Mouse (Mus musculus) lung, adult 18-20 months (tissue): ENCODE measurements at regions not wholly inside any gene's neighbourhood (a gene's known extent, or its start where the extent isn't known, plus 50 kb on each side); places are given as distances from the start of the nearest gene placed in this dataset.
A peak's percentile ranks its signal among the peaks of the same experiment; 100 is the strongest.

Experiments used
- DNase-seq, 2 experiments: peaks; one replicate each; pipeline ENCODE4 v3.0.0; 2022; ENCODE audit warnings: mixed read lengths in 2 of 2

DNA sequence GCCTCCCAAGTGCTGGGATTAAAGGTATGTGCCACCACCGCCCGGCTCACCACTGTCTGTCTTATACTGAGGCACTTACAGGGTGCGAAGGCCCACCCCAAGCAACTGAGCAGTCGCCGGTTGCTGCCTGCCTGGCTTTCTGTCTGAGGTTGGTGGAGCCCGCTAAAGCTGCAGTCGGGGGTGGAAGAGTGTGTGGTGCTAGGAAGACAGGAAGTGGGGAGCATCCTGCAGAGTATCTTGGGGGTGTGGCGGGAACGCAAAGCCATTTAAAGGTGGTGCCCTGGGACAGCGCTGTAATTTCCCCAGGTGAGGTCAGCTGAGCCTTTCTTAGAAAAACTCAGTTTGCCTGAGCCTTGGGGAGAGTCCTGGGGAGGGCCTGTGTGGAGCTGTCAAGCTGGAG is 89.3 kb downstream of the Gadd45g start:
- DNase-seq, result no peak

DNA sequence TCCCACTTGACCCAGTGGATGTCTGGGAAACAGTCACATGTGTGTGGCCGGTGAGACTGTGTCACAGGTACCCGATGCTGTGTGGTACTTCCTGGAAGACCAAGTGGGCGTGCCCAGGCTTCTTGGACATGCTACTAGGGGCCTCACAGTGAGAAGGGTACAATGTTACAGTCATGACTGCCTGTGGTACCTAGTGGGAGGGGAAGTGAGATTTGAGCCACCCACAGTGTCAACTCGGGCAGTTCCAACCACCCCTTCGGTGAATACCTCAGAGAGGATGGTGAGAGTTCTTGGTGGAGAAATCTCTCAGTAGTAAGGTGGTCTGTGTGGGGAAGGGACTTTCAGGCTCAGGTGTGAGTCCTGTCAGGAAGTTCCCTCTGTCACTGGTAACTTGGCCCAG is 90.0 kb downstream of the Gadd45g start:
- DNase-seq, result no peak

DNA sequence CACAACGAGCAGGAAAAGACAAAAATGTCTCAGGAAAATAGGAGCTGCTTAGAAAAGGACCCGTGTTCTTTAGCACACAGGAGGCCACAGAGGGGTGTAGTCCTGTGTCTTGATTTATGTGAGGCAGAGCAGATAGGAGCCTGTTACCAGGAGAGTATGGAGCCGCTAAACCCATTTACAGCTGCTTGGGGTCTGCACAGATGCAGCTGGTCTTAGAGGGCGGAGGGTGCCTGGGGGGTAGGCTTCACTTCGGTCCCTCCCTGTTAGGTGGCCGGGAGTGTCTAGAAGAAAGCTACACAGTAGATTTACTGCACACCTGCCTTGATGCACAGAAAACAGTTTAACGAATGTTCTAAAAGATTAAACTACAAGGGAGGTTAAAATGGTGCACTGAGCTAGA is 91.4 kb downstream of the Gadd45g start:
- DNase-seq, result no peak

DNA sequence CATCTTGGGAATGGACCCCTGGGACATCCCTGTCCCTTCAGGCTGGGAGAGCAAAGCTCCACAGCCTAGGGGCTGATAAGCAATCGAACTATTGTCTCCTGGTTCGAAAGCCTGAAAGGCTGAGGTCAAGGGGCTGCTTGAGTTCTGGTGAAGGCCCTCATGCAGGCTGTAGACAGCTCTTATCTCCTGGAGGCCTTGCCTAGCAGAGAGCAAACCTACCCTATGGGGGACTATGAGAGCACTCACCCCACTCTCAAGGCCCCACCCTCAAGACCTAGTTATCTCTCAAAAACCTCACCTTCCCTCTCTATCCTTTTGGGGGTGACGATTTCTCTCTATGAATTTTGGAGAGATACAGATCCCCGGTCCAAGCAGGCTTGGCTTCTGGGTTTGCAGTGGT is 92.8 kb downstream of the Gadd45g start:
- DNase-seq, result no peak

DNA sequence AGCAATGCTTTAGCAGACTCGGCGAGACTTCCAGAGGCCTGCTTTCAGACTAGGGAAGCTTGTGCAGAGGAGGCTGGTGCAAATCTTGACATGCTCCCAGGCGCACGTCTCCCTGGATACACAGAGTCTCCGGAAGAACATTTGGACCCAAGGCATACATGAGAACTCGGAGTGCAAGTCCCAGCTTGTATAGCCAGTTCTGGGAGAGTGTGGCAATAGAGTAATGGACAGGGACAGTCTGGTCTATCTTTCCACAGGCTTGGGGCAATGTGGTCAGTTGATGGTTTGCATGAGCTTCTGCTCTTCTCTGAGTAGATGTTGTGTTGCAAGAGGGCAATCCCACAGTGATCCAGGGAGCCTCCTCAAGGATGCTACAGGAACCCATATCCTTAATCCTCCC is 93.2 kb downstream of the Gadd45g start:
- no peak for DNase-seq

DNA sequence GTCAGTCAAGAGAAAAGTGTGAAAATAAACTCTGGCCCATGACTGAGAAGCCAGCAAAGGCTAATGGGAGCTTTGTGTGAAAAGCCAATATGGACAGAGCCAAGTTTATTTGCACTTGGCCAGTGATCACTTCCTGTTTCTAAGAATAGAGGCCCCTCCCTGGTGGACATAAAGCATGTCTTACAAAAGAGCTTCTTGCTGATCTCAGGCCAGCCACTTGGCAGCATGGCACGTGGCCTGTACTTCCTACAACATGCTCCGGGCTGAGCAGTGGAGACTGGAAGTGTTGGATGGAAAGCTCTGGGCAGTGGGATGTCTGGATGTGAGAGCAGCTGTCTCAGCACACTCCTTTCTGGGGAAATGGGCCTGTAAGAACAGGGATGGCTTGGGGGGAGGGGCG is 99.7 kb downstream of the Gadd45g start:
- peak; percentile 85 to 89 for DNase-seq

DNA sequence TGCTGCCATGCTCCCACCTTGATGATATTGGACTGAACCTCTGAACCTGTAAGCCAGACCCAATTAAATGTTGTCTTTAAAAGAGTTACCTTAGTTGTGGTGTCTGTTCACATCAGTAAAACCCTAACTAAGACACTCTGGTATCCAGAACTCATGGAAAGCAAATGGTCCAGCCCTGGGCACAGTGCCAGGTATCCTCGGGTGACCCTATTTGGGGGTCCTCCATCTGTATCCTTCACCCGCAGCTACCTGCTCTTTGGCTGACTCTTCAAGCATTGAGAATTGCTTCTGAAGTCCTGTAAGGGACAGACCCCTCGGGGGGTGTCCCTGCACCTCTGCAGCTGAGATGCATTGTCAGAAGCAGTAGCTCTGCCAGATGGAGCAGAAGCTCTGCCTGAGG is 102.4 kb downstream of the Gadd45g start:
- DNase-seq, result no peak

DNA sequence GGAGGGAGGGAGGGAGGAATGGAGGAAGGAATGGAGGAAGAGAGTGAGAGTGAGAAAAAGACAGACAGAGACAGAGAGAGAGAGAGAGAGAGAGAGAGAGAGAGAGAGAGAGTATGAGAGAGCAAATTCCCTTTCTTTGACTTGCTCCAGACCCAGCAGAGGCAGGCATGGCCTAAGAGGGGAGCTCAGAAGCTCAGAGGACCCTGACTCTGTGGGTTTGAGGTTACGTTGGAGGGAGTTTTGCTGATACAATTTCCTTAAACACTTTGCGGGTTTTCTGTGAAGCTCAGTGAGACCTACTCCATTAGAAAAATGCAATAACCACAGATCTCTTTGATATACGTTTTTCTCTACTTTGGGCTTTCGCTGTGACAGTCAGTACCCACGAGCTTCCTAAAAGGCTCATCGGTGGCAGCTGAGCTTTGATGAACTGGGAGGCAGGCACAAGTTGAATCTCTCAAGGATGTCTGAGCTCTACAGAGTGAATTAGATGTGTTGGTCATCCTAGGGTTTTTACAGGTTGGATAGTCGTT is 105.1 kb downstream of the Gadd45g start:
- no peak for DNase-seq

DNA sequence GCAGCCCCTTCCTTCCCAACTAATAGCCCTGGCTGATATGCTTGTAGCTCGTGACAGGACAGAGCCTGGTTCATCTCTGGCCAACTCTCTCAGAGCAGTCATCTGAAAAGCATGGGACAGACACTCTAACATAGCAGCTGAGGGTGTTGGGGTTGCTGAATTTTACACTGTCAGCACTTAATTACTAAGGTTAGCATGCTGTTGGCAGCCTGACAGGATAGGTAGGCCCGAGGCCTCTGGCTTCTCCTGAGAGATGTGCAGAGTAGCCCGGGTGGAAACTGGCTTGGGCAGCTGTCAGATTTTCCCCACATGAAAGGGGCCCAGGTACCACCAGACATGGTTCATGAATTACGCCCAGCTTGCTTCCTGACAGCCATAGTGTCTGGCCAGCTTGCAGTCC is 106.6 kb downstream of the Gadd45g start:
- no peak for DNase-seq

DNA sequence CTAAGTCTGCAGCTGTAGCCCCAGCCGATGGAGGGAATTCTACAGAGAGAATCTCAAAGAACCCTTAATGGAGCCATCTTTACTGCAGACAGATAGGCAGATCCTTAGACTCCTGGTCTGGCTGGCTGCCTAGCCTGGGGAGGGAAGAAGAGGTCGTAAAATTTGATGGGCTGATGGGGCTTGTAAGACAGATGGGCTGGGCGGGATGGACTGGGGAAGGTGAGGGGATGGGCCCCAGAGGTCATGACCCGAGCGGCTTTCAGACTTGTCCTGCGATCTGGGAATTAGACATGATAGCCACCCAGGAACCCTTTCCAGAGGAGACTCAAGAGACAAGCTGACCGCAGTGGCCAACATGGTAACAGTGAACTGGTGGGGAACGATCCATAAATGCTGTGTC is 107.1 kb downstream of the Gadd45g start:
- DNase-seq, result no peak

DNA sequence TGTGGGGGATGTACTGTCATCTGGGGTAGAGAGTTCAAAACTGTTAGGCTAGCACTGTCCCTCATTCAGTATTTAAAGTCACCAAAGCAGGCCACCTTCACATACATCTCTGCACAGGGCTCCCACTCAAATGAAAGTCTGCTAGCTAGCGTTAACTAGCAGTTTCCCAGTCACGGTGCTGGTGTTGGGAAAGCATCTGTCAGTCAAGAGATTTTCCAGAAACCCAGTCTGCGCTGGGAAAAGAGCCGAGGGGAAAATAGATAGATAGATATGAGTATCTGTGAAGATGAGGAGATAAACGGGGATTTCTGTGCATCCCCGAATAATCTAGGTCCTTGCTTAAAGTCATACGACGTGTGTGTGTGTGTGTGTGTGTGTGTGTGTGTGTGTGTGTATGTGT is 110.6 kb downstream of the Gadd45g start:
- DNase-seq, result no peak

DNA sequence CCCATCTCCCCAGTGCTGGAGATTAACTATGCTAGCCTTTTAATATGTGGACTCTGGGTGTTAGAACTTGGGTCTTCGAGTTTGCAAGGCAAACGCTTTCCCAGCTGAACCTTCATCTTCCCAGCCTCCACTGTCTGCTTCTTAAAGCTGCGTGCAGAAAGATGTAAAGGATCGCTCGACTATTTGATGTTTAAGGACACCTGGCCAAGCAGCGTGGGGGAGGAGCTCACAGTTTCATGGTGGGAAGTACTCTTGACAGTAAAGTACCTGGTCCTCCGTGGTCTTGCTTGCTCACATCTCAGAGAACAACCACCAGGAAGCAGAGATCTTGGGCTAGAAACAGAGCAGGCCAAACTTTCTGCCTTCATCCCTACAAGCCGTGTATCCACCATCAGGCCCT is 113.1 kb downstream of the Gadd45g start:
- no peak for DNase-seq

DNA sequence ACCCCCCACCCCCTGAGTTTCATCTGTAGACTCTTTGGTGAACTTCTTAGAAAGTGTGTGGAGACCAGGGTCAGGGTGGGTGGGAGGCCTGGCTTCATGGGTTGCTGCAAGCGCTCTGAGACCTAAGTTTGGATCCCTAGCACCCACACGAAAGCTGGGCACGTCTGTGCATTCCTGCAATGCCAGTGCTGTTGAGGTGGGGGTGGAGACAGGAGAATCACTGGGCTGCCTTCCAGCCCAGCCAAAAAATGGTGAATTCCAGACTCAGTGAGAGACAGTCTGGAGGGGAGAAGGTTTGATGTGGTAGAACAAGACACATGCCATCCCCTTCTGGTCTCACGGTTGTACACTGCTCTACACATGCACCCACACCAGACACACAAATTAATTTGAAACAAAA is 113.8 kb downstream of the Gadd45g start:
- DNase-seq, result no peak

DNA sequence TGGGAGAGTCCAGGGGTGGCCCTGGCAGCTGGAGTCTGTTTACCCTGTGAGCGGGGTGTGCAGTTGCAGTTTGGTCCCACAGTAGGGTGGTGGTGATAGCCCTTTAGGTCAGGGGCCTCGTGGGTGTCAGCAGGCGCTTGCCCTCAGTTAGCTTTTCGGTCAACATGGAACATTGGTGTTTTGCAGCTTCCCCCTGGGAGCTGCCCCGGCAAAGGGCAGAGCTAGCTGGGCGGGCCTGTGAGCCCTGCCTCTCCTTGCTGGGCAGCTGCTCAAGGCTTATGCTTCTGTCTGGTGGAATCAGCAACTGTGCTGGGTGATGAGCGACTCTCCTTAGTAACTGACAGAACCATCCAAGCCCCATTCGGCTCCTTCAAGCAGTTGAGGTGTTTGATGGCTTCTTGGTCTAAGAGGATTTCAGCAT is 115.7 kb downstream of the Gadd45g start:
- no peak for DNase-seq

DNA sequence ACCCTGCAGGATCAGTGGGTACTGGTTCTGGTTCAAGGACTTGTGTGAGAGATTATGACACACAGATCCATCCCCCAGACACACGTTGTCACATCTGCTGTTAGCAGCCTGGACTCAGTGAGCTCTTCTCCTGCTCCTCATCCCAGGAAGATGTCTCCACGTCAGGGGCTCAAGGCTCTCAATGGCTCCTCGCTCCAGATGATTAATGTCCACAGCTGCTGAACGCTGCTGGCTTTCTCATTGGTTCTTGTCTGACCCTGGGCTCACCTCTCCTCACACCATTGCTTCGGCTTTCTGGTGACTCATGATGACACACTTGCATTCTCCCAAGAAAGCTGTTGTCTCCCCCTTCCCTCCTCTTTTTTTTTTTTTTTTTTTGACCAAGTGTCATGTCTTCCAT is 116.2 kb downstream of the Gadd45g start:
- no peak for DNase-seq

DNA sequence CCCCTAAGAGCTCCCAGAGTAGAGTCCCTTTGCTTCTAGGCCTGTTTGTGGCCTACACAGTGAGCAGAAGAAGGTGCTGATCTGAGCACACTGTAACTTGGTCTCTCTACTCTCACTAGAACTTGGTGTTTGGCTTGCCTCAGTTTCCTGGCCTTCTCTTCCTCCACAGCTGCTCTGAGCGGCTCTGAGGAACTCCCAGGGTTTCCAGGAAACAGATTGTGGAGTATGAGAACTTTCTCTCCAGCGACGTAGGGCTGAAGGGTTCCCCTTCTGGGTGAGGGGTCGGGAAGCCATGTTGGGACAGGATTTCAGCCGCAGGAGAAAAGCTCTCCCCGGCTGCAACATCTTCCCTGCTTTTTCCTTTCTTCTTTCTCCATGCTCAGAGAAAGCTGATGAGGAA is 117.5 kb downstream of the Gadd45g start:
- no peak for DNase-seq

DNA sequence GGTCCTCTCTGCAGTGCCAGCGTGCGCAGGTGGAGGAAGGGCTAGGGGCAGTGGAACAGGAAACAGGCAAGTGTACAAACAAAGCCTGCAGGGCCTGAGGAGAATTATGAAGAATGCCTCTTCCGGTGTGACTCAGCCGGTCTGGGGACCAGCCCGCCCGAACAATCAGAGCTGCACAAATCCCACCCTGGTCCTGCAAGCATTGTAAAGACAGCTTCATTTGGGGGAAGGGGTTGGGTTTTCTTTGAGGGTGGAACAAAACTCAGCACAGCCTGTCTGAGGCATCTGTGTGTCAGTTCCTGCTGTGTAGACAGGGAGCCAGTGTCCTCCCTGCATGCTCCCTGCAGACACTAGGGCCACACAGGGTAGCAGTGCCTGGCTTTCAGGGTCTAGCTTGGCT is 117.9 kb downstream of the Gadd45g start:
- DNase-seq, result peak; percentile 62 to 79

DNA sequence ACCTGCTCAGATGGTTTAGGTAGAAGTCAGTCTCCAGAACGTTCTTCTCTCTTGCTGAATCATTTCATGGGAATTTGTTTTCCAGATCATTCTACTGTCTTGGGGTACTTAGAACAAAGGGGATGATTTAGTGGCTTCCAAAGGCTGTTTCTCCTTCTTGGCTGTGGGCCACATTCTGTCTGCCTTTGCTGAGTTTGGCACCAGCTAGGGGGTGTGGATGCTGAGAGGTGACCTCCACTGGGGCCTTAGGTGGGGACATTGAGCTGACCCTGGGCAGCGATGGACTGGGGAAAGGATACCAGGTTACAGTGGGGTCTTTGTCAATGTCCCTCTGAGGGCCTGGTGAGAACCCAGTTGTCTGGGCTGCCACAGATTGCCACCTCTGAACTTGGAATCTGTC is 118.4 kb downstream of the Gadd45g start:
- no peak for DNase-seq

DNA sequence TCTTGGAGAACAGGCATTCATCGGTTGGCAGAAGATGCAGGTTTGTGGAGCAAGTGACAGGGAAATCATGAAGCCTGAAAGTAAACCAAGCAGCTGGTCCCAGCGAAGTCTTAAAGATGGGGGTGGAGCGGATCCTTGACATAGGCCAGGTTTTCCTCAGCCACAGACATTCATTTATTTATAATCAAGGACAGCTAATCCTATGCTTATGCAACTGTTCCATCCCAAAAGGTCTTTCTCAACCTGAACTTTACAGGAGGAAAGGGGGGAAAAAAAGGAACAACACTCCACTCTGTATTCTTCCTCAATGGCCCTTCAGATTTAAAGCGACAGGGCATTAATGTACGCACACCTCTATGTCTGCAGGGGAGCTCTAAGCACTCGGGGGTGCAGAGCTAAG is 121.6 kb downstream of the Gadd45g start:
- DNase-seq, result no peak

DNA sequence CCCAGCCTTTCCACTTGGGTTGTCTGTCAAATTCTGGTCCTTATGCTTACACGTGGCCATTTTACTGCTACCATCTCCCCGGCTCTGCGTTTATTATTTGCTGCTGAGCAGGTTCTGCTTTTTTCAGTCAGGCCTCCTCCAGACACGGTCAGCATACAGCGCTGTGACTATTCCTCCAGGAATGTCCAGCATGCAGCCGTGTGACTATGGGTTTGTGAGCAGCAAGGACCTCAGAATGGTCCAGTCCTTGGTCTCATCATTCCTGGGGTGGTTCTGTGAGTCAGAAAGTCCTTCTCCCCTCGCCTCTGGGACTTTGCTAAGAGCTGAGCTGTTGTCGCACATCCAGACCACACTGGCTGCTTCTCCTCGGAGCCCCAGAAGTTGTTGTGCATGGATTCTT is 122.3 kb downstream of the Gadd45g start:
- DNase-seq, result no peak

DNA sequence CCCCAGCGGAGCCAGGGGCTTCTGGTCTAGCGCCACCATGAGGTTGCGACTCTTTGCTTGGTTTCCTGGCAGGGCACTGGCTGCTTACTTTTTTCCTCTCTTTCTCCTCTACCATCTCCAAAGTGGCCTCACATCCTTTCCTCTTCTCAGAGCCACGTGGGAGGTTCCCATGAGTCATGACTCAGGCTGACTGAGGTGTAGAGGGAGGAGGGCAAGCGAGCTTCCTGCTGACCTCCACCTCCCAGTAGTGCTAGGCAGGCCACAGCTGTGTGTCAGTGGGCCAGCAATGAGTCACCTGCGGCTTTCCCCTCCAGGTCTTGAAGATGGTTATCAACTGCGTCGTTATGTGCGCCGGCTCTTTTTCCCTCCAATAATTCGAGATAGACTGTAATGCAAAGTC is 123.6 kb downstream of the Gadd45g start:
- peak; percentile 67 to 77 for DNase-seq

DNA sequence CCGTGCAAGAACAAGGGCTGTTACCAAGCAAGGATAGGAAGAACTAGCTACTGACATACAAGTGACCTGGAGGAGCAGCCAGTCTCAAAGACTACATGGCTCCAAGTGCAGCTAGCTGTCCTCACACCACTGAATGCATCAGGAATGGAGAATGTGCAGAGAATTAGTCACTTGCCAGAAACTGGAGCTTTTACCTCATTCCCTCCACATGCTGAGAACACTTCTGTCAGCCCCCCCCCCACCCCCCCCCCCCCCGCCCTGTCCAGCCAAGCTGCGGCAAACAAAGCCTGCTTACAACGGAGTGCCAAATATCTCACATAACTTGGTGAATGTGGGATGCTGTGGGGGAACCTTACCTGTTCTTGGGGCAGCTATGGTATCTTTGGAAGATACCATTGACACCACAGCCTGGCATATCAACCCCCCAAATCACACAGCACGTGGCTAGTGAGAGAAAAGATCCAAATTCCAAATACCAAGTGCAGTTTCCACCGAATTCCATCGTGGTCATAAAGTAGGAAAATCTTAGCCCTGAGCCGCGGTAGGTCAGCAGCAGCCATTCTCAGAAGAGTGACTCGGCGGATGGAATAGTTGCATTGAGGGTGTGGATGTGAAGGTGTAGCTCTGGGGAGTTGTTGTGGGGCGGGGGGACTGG is 126.3 kb downstream of the Gadd45g start:
- no peak for DNase-seq

DNA sequence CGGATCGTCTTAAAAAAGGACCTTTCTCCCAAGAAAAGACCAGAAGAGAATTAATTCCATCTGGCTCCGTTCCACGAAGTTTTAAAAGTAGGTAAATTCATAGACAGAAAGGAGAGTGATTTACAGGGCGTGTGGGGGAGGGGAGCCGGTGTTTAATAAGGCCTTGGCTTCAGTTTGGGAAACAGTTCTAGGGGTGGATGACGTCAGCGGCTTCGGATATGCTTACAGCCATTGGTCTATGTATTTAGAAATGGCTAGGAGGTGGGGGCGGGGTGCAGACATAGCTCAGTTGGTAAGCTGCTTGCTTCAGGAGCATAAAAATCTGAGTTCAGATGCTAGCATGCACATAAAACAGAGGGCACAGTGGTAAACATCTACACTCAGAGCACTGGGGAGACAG is 127.0 kb downstream of the Gadd45g start:
- no peak for DNase-seq

DNA sequence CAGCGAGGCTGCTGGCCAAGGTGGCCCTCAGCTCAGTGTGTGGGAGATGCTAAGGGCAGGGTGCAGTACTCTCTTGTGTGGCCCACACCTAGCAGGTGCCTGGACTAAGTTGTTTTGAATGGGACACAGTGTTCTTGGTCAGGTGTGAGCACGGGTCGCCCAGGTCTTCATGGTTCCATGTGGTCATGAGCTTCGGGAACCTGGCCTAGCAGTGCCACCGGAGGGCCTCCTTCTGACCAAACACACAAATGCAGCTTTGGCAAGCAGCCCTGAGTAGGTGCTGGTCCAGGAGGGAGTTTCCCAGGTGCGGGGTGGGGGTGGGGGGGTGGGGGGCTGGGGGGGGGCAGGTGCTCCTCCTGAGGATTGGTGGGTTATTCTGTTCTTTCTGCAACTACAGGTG is 127.6 kb downstream of the Gadd45g start:
- no peak for DNase-seq

DNA sequence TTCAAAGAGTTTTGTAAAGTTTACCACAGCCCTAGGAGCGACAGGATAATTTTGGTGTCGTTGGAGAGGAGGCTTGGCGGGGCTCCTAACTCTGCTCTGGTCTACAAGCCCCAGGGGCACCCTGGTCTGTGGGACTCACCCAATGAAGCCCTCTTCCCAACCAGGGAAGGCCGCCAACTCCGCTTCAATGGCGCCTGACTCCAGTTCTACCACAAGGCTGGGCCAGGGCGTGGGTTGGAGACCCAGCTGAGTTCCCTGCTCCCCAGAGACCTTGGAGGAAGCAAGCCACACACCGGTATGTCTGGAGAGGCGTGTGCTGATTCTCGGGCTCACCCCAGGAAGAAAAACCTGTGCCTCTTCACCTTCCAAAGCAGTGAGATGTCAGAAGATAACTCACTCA is 128.9 kb downstream of the Gadd45g start:
- no peak for DNase-seq
